Mouse (Mus musculus): ENCODE data around the gene Btbd19.

GRCm38 (mm10) chr4:117097969-117098763 lies 27.4 kb downstream of the Btbd19 start:
- no peak for TF ChIP-seq CTCF (IDR thresholded peaks at IDR 0.05; ENCODE audit: low read depth, low read length)
- TF ChIP-seq POLR2A (IDR thresholded peaks at IDR 0.05; ENCODE audit: borderline replicate concordance, low read depth, low read length), result no peak

All from bone marrow macrophage, adult 2 months (primary cell).